Mouse (Mus musculus) hindbrain, postnatal 0 days (tissue): ENCODE data around the gene Rtn4rl1. TPM values are rescaled to one million over a fixed set of nuclear protein-coding genes. Genes with fewer than 3 reads are reported as not detected.

Experiments used
- ATAC-seq: fragments of 200-750 bp; cut with Nextera tagmentation; 2 replicates; pipeline ENCODE4 v1.8.0; 2017; ENCODE audit warnings: mild to moderate bottlenecking, moderate TSS enrichment, moderate library complexity
- DNase-seq: peaks from one replicate; pipeline ENCODE4 v3.0.0-alpha.2; 2015; ENCODE audit warnings: low spot score
- H3K27ac ChIP-seq: fragments of 300-500 bp; sonication (generic); 2 replicates; pipeline ENCODE4 v1.5.1; 2014; ENCODE audit warnings: mild to moderate bottlenecking
- H3K27me3 ChIP-seq: fragments of 300-500 bp; sonication (generic); 2 replicates; pipeline ENCODE4 v1.6.1; 2014; ENCODE audit warnings: low read length, mixed read lengths; ENCODE audit not compliant: insufficient read depth
- H3K36me3 ChIP-seq: fragments of 300-500 bp; sonication (generic); 2 replicates; pipeline ENCODE4 v1.6.1; 2014; ENCODE audit warnings: low read length, mixed read lengths; ENCODE audit not compliant: insufficient read depth
- H3K4me1 ChIP-seq: fragments of 300-500 bp; sonication (generic); 2 replicates; pipeline ENCODE4 v1.6.1; 2014; ENCODE audit warnings: antibody characterized with exemption, low read length, mixed read lengths; ENCODE audit not compliant: insufficient read depth
- H3K4me2 ChIP-seq: fragments of 300-500 bp; sonication (generic); 2 replicates; pipeline ENCODE4 v1.6.1; 2014; ENCODE audit warnings: low read depth, mild to moderate bottlenecking, low read length, moderate library complexity, mixed read lengths
- H3K4me3 ChIP-seq: fragments of 300-500 bp; sonication (generic); 2 replicates; pipeline ENCODE4 v1.5.1; 2014; ENCODE audit warnings: low read length
- H3K9ac ChIP-seq: fragments of 300-500 bp; sonication (generic); replicated peaks from 2 replicates; pipeline ENCODE4 v1.6.1; 2014; ENCODE audit warnings: mild to moderate bottlenecking, low read length, moderate library complexity, mixed read lengths
- H3K9me3 ChIP-seq: fragments of 300-500 bp; sonication (generic); 2 replicates; pipeline ENCODE4 v1.6.1; 2016; ENCODE audit warnings: low read length, mixed read lengths
- CTCF ChIP-seq: IDR thresholded peaks from 2 replicates; pipeline ENCODE4 v1.5.1; 2016; ENCODE audit warnings: antibody characterized with exemption, control low read depth, low read depth
- WGBS: fragments of 180-500 bp; shearing (Covaris S2); extraction: QIAGEN DNeasy Blood & Tissue Kit; methylation state at CpG from one replicate; pipeline ENCODE4 v1.1.7; 2014; 5-methylcytosine and 5-hydroxymethylcytosine counted together
- polyA plus RNA-seq: library from polyadenylated mRNA; unstranded; fragments of >200 nt; fragmentation: Nextera tagmentation; extraction: Ambion mirVana; gene quantifications from 2 replicates; pipeline ENCODE4 v1.2.1, GENCODE M21; 2015
- total RNA-seq: library from RNA; depleted of rRNA; stranded (reverse); fragments of >200 nt; gene quantifications from 2 replicates; pipeline ENCODE4 v1.2.3, GENCODE M21; 2014

Gene Rtn4rl1
- total and polyA plus RNA-seq, 2 experiments from 2014 or later, result 10.7 to 13.4 TPM

GRCm38 (mm10) chr11:75296406-75297005, 102.9 kb downstream of the Rtn4rl1 start:
- DNase-seq (no peak), ATAC-seq (no peak)
- Histone ChIP-seq H3K4me3 (no peak overlapping the region), H3K9me3 (no peaks in the 10 kb centered on the region), H3K4me2 (no peak overlapping the region), H3K36me3 (peaks cover 4% of the 10 kb centered on the region; the same call in 1 of the 2 replicates), H3K27ac (no peak overlapping the region), H3K27me3 (no peaks in the 10 kb centered on the region), H3K4me1 (no peaks in the 10 kb centered on the region), H3K9ac (no peak overlapping the region)
- TF ChIP-seq CTCF, result no peak
- WGBS, result 84% methylated on average over 9 of the region's 9 CpGs

GRCm38 (mm10) chr11:75297631-75298030, 104.0 kb downstream of the Rtn4rl1 start:
- H3K36me3 ChIP-seq, result peaks cover 12% of the 10 kb centered on the region; the same call in 1 of the 2 replicates
- no peaks in the 10 kb centered on the region for H3K4me1 ChIP-seq
- whole genome bisulfite sequencing, result 80% methylated on average over 9 of the region's 9 CpGs
- H3K9ac ChIP-seq, result no peak overlapping the region
- H3K27me3 ChIP-seq, result no peaks in the 10 kb centered on the region
- DNase-seq, result no peak
- no peak for TF ChIP-seq CTCF
- no peak overlapping the region for H3K27ac ChIP-seq
- no peak for ATAC-seq
- H3K9me3 ChIP-seq, result no peaks in the 10 kb centered on the region
- H3K4me3 ChIP-seq, result no peak overlapping the region
- H3K4me2 ChIP-seq, result no peak overlapping the region

GRCm38 (mm10) chr11:75298491-75298890, 104.9 kb downstream of the Rtn4rl1 start:
- Histone ChIP-seq H3K9me3 (no peaks in the 10 kb centered on the region), H3K27me3 (no peaks in the 10 kb centered on the region), H3K9ac (no peak overlapping the region), H3K4me2 (no peak overlapping the region), H3K4me3 (no peak overlapping the region), H3K36me3 (peaks cover 12% of the 10 kb centered on the region; the same call in 1 of the 2 replicates), H3K27ac (no peak overlapping the region), H3K4me1 (no peaks in the 10 kb centered on the region)
- DNase-seq, result no peak
- TF ChIP-seq CTCF, result no peak
- WGBS, result 47% methylated on average over 11 of the region's 11 CpGs
- no peak for ATAC-seq

- WGBS, result 42% methylated on average over 10 of the region's 10 CpGs
- H3K4me3 ChIP-seq, result no peak overlapping the region
- no peak overlapping the region for H3K4me2 ChIP-seq
- no peak overlapping the region for H3K9ac ChIP-seq
- ATAC-seq, result no peak
- peak overlapping the region; percentile 20; the same call in 1 of the 2 replicates for H3K27ac ChIP-seq
- no peaks in the 10 kb centered on the region for H3K9me3 ChIP-seq
- peak; percentile 42 for DNase-seq
- H3K27me3 ChIP-seq, result no peaks in the 10 kb centered on the region
- H3K4me1 ChIP-seq, result no peaks in the 10 kb centered on the region
- TF ChIP-seq CTCF, result no peak
- H3K36me3 ChIP-seq, result peaks cover 12% of the 10 kb centered on the region; the same call in 1 of the 2 replicates
Measured at GRCm38 (mm10) chr11:75299786-75300185, 106.2 kb downstream of the Rtn4rl1 start.

- no peaks in the 10 kb centered on the region for H3K27me3 ChIP-seq
- WGBS, result 71% methylated on average over 9 of the region's 9 CpGs
- DNase-seq, result no peak
Measured at GRCm38 (mm10) chr11:75300954-75301353, 107.4 kb downstream of the Rtn4rl1 start.

GRCm38 (mm10) chr11:75304797-75305196, 111.2 kb downstream of the Rtn4rl1 start:
- Histone ChIP-seq H3K36me3 (peaks cover 31% of the 10 kb centered on the region), H3K27me3 (no peaks in the 10 kb centered on the region)

More at GRCm38 (mm10) chr11:75300954-75301353, 107.4 kb downstream of the Rtn4rl1 start:
- no peak for TF ChIP-seq CTCF
- Histone ChIP-seq H3K4me2 (no peak overlapping the region), H3K36me3 (peaks cover 16% of the 10 kb centered on the region; the same call in 1 of the 2 replicates), H3K4me1 (no peaks in the 10 kb centered on the region), H3K9me3 (no peaks in the 10 kb centered on the region), H3K27ac (no peak overlapping the region), H3K9ac (no peak overlapping the region), H3K4me3 (no peak overlapping the region)
- ATAC-seq, result no peak

GRCm38 (mm10) chr11:75308650-75309049, 115.1 kb downstream of the Rtn4rl1 start:
- ATAC-seq (peak; percentile 21; the same call in 1 of the 2 replicates), DNase-seq (no peak)
- WGBS, result 79% methylated on average over 4 of the region's 4 CpGs
- Histone ChIP-seq H3K27me3 (no peaks in the 10 kb centered on the region), H3K4me1 (no peaks in the 10 kb centered on the region), H3K27ac (no peak overlapping the region), H3K4me3 (no peak overlapping the region), H3K9ac (no peak overlapping the region), H3K36me3 (peaks cover 42% of the 10 kb centered on the region), H3K9me3 (no peaks in the 10 kb centered on the region), H3K4me2 (no peak overlapping the region)
- TF ChIP-seq CTCF, result no peak

More at GRCm38 (mm10) chr11:75304797-75305196, 111.2 kb downstream of the Rtn4rl1 start:
- DNase-seq, result no peak
- no peak for TF ChIP-seq CTCF
- 81% methylated on average over 9 of the region's 9 CpGs for WGBS
- ATAC-seq, result no peak
- H3K9ac ChIP-seq, result no peak overlapping the region
- no peak overlapping the region for H3K4me3 ChIP-seq
- no peak overlapping the region for H3K27ac ChIP-seq
- no peaks in the 10 kb centered on the region for H3K4me1 ChIP-seq
- H3K9me3 ChIP-seq, result no peaks in the 10 kb centered on the region
- H3K4me2 ChIP-seq, result no peak overlapping the region
